Mouse (Mus musculus): ENCODE data around the gene Zfp941. TPM values are rescaled to one million over a fixed set of nuclear protein-coding genes. Genes with fewer than 3 reads are reported as not detected.

Zfp941 gene
- polyA plus RNA-seq, 1 experiment from 2014 or later = 0.93 TPM

DNA sequence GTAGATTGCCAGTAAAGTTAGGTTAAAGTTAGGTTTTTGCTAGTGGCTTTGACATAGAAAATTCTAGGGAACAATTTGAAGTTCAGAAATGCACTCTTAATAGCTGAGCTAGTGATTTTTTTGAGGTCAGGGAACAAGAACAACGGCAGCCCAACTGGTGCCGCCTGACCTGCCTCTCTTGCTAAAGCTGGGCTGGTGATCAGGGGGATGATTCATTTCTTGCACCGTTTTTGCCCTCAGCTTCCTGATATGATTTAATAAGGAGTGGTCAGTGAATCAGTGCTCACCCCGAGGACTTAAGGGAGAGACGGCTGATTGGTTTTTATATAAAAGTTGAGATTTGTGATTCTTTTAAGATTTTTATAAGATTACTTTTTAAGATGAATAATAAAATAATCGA, 9.5 kb upstream of the Zfp941 start:
- no peak for ATAC-seq (replicated peaks; ENCODE audit: extremely low read depth, insufficient read depth, low FRiP score)
- 62% methylated on average over 6 of the region's 6 CpGs for WGBS
- no peak overlapping the region for H3K4me3 ChIP-seq (ENCODE audit: low read length)

DNA sequence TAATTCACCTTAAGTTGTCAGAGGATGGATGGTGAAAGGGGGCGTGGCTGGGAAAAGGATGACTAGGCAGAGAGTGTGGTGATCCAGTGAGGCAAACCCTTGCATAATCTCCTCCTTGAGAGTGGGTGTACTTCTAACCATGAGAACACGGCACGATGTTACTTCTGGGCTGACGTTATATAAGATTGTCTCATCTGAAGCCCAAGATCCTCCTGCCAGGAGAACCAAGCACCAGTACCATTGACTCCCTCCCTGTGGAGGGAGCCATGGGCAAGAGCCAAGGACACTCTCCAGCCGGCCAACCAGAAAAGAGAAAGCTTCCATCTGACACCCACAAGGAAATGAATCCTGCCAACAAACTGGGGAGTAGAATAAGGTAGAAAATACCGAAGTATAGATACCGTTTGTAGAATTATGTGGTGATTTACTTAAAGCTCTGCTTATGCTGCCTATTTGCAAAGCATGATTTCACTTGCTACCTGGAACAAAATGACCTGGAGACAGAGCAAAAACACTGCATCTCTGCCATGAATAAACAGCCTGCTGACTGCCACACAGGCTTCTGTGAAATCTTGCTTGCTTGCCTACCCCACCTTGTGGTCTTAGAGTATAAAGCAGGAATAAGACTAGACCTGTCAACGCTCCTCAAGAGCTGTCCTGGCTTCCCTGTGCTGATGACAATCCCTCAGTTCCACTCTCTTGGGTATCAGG, 6.3 kb upstream of the Zfp941 start:
- no peak for ATAC-seq (replicated peaks; ENCODE audit: extremely low read depth, insufficient read depth, low FRiP score)
- Histone ChIP-seq H3K4me1 (ENCODE audit: control insufficient read depth, insufficient read depth, low read length) (0 out of 2 replicates have a peak, but pooled peaks cover 3% of the 10 kb centered on the region), H3K4me2 (ENCODE audit: low read depth, low read length) (peak overlapping the region; percentile 30; the same call in 1 of the 2 replicates)

More for the DNA sequence above, 9.5 kb upstream of the Zfp941 start:
- peaks cover 9% of the 10 kb centered on the region for H3K27me3 ChIP-seq (ENCODE audit: control insufficient read depth, insufficient read depth, low read length)
- H3K9me3 ChIP-seq (replicated peaks; ENCODE audit: control insufficient read depth, low read length) = no peaks in the 10 kb centered on the region
- H3K27ac ChIP-seq (ENCODE audit: low read length) = no peak overlapping the region
- H3K4me2 ChIP-seq (ENCODE audit: low read depth, low read length) = no peak overlapping the region
- H3K9ac ChIP-seq (ENCODE audit: low read length) = no peak overlapping the region
- 0 out of 2 replicates have a peak, but pooled peaks cover 3% of the 10 kb centered on the region for H3K4me1 ChIP-seq (ENCODE audit: control insufficient read depth, insufficient read depth, low read length)
- H3K36me3 ChIP-seq (ENCODE audit: control insufficient read depth, insufficient read depth) = no peaks in the 10 kb centered on the region

DNA sequence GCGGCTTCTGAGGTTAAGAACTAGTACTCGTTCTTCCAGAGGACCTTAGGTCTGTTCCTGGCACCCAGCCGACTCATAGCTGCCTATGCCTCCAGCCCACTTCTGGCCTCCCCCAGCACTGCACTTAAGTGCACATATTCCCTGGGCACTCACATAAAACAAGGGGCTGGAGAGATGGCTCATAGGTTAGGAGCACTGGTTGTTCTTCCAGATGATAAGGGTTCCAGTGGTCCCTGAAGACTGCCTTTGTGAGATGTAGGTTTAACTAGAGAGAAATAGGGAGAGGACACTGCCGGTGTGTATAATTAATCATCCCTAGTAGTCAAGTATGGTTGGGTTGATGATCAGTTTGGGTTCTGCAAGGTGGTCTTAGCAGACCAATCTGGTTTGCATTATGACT, 753 bp upstream of the Zfp941 start:
- ATAC-seq (replicated peaks; ENCODE audit: extremely low read depth, insufficient read depth, low FRiP score) = no peak
- H3K4me1 ChIP-seq (ENCODE audit: control insufficient read depth, insufficient read depth, low read length) = no peaks in the 10 kb centered on the region
- H3K4me2 ChIP-seq (ENCODE audit: low read depth, low read length) = no peak overlapping the region
- WGBS = 82% methylated on average over 4 of the region's 4 CpGs
- no peak overlapping the region for H3K9ac ChIP-seq (ENCODE audit: low read length)
- H3K27ac ChIP-seq (ENCODE audit: low read length) = no peak overlapping the region
- no peaks in the 10 kb centered on the region; the same call in 1 of the 2 replicates for H3K9me3 ChIP-seq (replicated peaks; ENCODE audit: control insufficient read depth, low read length)
- no peak overlapping the region for H3K4me3 ChIP-seq (ENCODE audit: low read length)
- H3K36me3 ChIP-seq (ENCODE audit: control insufficient read depth, insufficient read depth) = no peaks in the 10 kb centered on the region
- H3K27me3 ChIP-seq (ENCODE audit: control insufficient read depth, insufficient read depth, low read length) = no peaks in the 10 kb centered on the region

More for the DNA sequence above, 6.3 kb upstream of the Zfp941 start:
- Histone ChIP-seq H3K36me3 (ENCODE audit: control insufficient read depth, insufficient read depth) (no peaks in the 10 kb centered on the region), H3K9me3 (replicated peaks; ENCODE audit: control insufficient read depth, low read length) (no peaks in the 10 kb centered on the region), H3K27ac (ENCODE audit: low read length) (no peak overlapping the region), H3K9ac (ENCODE audit: low read length) (no peak overlapping the region), H3K27me3 (ENCODE audit: control insufficient read depth, insufficient read depth, low read length) (no peaks in the 10 kb centered on the region), H3K4me3 (ENCODE audit: low read length) (no peak overlapping the region)
- WGBS = 28% methylated on average over 8 of the region's 8 CpGs

DNA sequence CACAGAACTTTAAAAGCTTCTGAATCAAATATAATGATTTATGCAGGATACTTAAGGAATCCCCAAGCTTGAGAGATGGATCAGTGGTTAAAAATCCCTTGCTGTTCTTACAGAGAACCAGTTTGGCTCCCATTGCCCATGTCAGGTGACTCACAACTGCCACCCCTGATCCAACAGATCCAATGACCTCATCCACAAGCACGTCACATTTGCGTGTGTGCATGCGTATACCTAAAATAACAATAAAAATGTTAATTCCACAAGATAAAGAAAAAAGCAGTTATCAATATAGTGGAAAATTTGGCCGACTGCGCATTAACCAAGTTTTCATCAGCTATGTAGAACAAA, 699 bp downstream of the Zfp941 start:
- ATAC-seq (replicated peaks; ENCODE audit: extremely low read depth, insufficient read depth, low FRiP score) = no peak
- no peaks in the 10 kb centered on the region for H3K4me1 ChIP-seq (ENCODE audit: control insufficient read depth, insufficient read depth, low read length)
- H3K36me3 ChIP-seq (ENCODE audit: control insufficient read depth, insufficient read depth) = no peaks in the 10 kb centered on the region
- peak overlapping the region; percentile 50 for H3K4me3 ChIP-seq (ENCODE audit: low read length)
- H3K27ac ChIP-seq (ENCODE audit: low read length) = no peak overlapping the region
- peak overlapping the region; percentile 82 for H3K4me2 ChIP-seq (ENCODE audit: low read depth, low read length)
- no peak overlapping the region for H3K9ac ChIP-seq (ENCODE audit: low read length)
- no peaks in the 10 kb centered on the region; the same call in 1 of the 2 replicates for H3K9me3 ChIP-seq (replicated peaks; ENCODE audit: control insufficient read depth, low read length)
- WGBS = 49% methylated on average over 5 of the region's 5 CpGs
- H3K27me3 ChIP-seq (ENCODE audit: control insufficient read depth, insufficient read depth, low read length) = no peaks in the 10 kb centered on the region

DNA sequence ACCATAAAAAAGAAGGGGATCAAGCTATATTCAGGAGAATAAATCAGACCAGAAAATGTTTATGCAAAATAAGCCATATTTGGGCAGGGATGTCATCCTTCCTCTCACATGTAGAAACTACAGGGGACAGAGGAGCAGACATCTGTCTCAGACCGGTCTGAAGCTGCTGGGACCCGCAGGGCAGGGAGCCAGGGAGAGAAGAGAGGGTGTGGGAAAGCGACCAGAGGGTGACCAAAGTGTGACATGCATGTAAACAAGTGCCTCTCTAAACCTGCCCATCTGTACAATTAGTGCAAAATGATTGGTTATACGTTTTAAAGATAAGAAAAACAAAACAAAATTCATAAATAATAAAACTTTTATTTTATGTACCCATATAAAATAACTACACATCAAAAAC, 1.8 kb downstream of the Zfp941 start:
- no peak overlapping the region for H3K9ac ChIP-seq (ENCODE audit: low read length)
- ATAC-seq (replicated peaks; ENCODE audit: extremely low read depth, insufficient read depth, low FRiP score) = no peak

DNA sequence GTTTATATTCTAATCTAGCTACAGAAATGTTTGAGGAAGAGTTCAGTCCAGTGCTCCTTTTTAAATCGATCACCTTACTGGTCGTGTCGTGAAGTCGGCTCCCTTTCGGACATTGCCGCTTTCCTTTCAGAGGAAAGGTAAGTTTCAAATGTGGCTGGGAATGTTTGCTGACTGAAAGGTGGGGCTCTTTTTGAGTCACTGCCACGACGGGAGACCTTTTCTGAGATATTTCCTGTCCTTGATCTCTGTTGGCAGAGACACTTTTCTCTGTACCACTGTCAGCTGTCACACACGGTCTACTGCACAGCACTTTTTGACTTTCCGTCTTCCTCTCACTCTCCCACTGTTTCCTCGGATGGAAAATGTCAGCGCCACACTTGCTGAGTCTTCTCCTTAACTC, 9.1 kb downstream of the Zfp941 start:
- Histone ChIP-seq H3K9me3 (replicated peaks; ENCODE audit: control insufficient read depth, low read length) (no peaks in the 10 kb centered on the region), H3K4me2 (ENCODE audit: low read depth, low read length) (no peak overlapping the region), H3K36me3 (ENCODE audit: control insufficient read depth, insufficient read depth) (peaks cover 7% of the 10 kb centered on the region; the same call in 1 of the 2 replicates), H3K27ac (ENCODE audit: low read length) (no peak overlapping the region), H3K9ac (ENCODE audit: low read length) (no peak overlapping the region), H3K27me3 (ENCODE audit: control insufficient read depth, insufficient read depth, low read length) (no peaks in the 10 kb centered on the region), H3K4me1 (ENCODE audit: control insufficient read depth, insufficient read depth, low read length) (no peaks in the 10 kb centered on the region), H3K4me3 (ENCODE audit: low read length) (no peak overlapping the region)
- ATAC-seq (replicated peaks; ENCODE audit: extremely low read depth, insufficient read depth, low FRiP score) = no peak
- 83% methylated on average over 12 of the region's 12 CpGs for WGBS

More for the DNA sequence above, 1.8 kb downstream of the Zfp941 start:
- Histone ChIP-seq H3K36me3 (ENCODE audit: control insufficient read depth, insufficient read depth) (no peaks in the 10 kb centered on the region), H3K4me3 (ENCODE audit: low read length) (no peak overlapping the region), H3K27me3 (ENCODE audit: control insufficient read depth, insufficient read depth, low read length) (no peaks in the 10 kb centered on the region), H3K4me1 (ENCODE audit: control insufficient read depth, insufficient read depth, low read length) (no peaks in the 10 kb centered on the region), H3K4me2 (ENCODE audit: low read depth, low read length) (no peak overlapping the region), H3K9me3 (replicated peaks; ENCODE audit: control insufficient read depth, low read length) (no peaks in the 10 kb centered on the region; the same call in 1 of the 2 replicates), H3K27ac (ENCODE audit: low read length) (no peak overlapping the region)
- WGBS = 50% methylated on average over 4 of the region's 4 CpGs

DNA sequence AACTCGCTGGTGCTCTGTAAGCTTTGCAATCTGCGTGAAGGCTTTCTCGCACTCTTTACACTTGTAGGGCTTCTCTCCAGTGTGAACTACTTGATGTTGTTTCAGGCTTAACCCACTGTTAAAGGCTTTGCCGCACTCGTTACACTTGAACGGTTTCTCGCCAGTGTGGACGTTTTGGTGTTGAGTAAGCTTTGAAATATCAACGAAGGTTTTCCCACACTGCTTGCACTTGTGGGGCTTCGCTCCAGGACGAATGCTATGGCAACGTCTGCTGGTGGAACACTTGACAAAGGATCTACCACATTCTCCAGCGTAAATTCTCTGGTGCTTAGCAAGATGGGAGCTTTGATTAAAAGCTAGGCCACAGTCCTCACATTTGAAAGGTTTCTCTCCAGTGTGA, 10.3 kb downstream of the Zfp941 start:
- H3K36me3 ChIP-seq (ENCODE audit: control insufficient read depth, insufficient read depth) = peaks cover 7% of the 10 kb centered on the region; the same call in 1 of the 2 replicates
- 84% methylated on average over 13 of the region's 13 CpGs for WGBS

DNA sequence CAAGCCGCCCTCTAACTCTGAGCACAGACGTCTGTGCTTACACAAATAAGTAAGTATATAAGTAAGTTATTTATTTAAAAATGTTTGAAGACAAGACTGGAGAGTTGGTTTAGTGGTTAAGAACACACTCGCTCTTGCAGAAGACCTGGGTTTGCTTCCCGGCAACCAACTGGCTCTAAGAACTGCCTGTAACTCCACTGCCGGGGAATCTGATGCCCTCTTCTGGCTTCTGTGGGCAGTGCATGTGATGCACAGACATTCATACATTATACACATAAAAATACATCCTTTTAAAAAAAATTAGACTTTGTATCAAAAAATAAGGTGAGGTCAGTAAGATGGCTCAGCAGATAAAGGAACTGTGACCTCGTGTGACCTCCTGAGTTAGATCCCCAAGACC, 11.5 kb downstream of the Zfp941 start:
- no peaks in the 10 kb centered on the region for H3K4me1 ChIP-seq (ENCODE audit: control insufficient read depth, insufficient read depth, low read length)
- no peak overlapping the region for H3K9ac ChIP-seq (ENCODE audit: low read length)
- no peak for ATAC-seq (replicated peaks; ENCODE audit: extremely low read depth, insufficient read depth, low FRiP score)
- peaks cover 7% of the 10 kb centered on the region; the same call in 1 of the 2 replicates for H3K36me3 ChIP-seq (ENCODE audit: control insufficient read depth, insufficient read depth)
- no peaks in the 10 kb centered on the region for H3K27me3 ChIP-seq (ENCODE audit: control insufficient read depth, insufficient read depth, low read length)
- no peaks in the 10 kb centered on the region for H3K9me3 ChIP-seq (replicated peaks; ENCODE audit: control insufficient read depth, low read length)
- no peak overlapping the region for H3K4me2 ChIP-seq (ENCODE audit: low read depth, low read length)
- no peak overlapping the region for H3K27ac ChIP-seq (ENCODE audit: low read length)
- 88% methylated on average over 6 of the region's 6 CpGs for WGBS
- H3K4me3 ChIP-seq (ENCODE audit: low read length) = no peak overlapping the region

More for the DNA sequence above, 10.3 kb downstream of the Zfp941 start:
- Histone ChIP-seq H3K27me3 (ENCODE audit: control insufficient read depth, insufficient read depth, low read length) (no peaks in the 10 kb centered on the region), H3K27ac (ENCODE audit: low read length) (no peak overlapping the region), H3K4me2 (ENCODE audit: low read depth, low read length) (no peak overlapping the region), H3K4me1 (ENCODE audit: control insufficient read depth, insufficient read depth, low read length) (no peaks in the 10 kb centered on the region), H3K9me3 (replicated peaks; ENCODE audit: control insufficient read depth, low read length) (no peaks in the 10 kb centered on the region), H3K9ac (ENCODE audit: low read length) (no peak overlapping the region), H3K4me3 (ENCODE audit: low read length) (no peak overlapping the region)
- ATAC-seq (replicated peaks; ENCODE audit: extremely low read depth, insufficient read depth, low FRiP score) = no peak

DNA sequence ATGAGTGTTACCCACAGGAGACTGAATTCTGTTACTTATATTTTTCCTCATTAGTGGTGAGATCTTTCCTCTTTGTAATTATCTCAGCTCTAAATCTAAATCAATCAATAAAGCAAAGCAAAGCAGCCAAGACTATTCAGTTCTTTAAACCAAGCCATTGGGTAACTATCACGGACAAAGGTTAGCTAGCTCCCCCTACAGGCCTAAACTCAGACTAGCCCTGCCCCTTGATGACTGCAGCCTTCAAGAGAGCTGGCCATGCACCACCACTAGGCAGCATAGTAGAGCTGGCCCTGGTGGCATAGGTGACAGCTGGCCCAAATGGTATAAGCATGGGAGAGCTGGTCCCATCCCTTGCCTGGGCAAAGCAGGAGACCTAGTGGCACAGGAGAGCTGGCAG, 16.3 kb downstream of the Zfp941 start:
- Histone ChIP-seq H3K27me3 (ENCODE audit: control insufficient read depth, insufficient read depth, low read length) (no peaks in the 10 kb centered on the region), H3K9me3 (replicated peaks; ENCODE audit: control insufficient read depth, low read length) (no peaks in the 10 kb centered on the region), H3K9ac (ENCODE audit: low read length) (no peak overlapping the region), H3K4me1 (ENCODE audit: control insufficient read depth, insufficient read depth, low read length) (no peaks in the 10 kb centered on the region), H3K4me3 (ENCODE audit: low read length) (no peak overlapping the region), H3K36me3 (ENCODE audit: control insufficient read depth, insufficient read depth) (0 out of 2 replicates have a peak, but pooled peaks cover 3% of the 10 kb centered on the region), H3K4me2 (ENCODE audit: low read depth, low read length) (no peak overlapping the region), H3K27ac (ENCODE audit: low read length) (no peak overlapping the region)
- ATAC-seq (replicated peaks; ENCODE audit: extremely low read depth, insufficient read depth, low FRiP score) = no peak
- WGBS = 20% methylated on average over 1 of the region's 1 CpGs
